Mouse (Mus musculus) kidney, postnatal 0 days (tissue): ENCODE results near the gene Gnb4. TPM values are rescaled to one million over a fixed set of nuclear protein-coding genes. Genes with fewer than 3 reads are reported as not detected.

Experiments used
- ATAC-seq: fragments of 200-750 bp; cut with Nextera tagmentation; replicated peaks from 2 replicates; pipeline ENCODE4 v1.8.0; 2017; ENCODE audit warnings: low read depth, moderate number of reproducible peaks, moderate TSS enrichment, moderate library complexity; ENCODE audit not compliant: low FRiP score
- DNase-seq: peaks from one replicate; pipeline ENCODE4 v3.0.0-alpha.2; 2016; ENCODE audit warnings: low spot score
- H3K27ac ChIP-seq: fragments of 300-500 bp; sonication (generic); 2 replicates; pipeline ENCODE4 v1.5.1; 2014; ENCODE audit warnings: mild to moderate bottlenecking
- H3K27me3 ChIP-seq: fragments of 300-500 bp; sonication (generic); 2 replicates; pipeline ENCODE4 v1.6.1; 2014; ENCODE audit warnings: low read length, mixed read lengths; ENCODE audit not compliant: insufficient read depth
- H3K36me3 ChIP-seq: fragments of 300-500 bp; sonication (generic); 2 replicates; pipeline ENCODE4 v1.6.1; 2014; ENCODE audit warnings: low read length, mixed read lengths; ENCODE audit not compliant: insufficient read depth
- H3K4me1 ChIP-seq: fragments of 300-500 bp; sonication (generic); replicated peaks from 2 replicates; pipeline ENCODE4 v1.6.1; 2014; ENCODE audit warnings: antibody characterized with exemption, low read length, mixed read lengths; ENCODE audit not compliant: insufficient read depth
- H3K4me2 ChIP-seq: fragments of 300-500 bp; sonication (generic); 2 replicates; pipeline ENCODE4 v1.6.1; 2014; ENCODE audit warnings: mild to moderate bottlenecking, low read length, moderate library complexity, mixed read lengths
- H3K4me3 ChIP-seq: fragments of 300-500 bp; sonication (generic); replicated peaks from 2 replicates; pipeline ENCODE4 v1.5.1; 2014; ENCODE audit warnings: low read depth, low read length
- H3K9ac ChIP-seq: fragments of 300-500 bp; sonication (generic); 2 replicates; pipeline ENCODE4 v1.6.1; 2014; ENCODE audit warnings: low read depth, low read length
- H3K9me3 ChIP-seq: fragments of 300-500 bp; sonication (generic); replicated peaks from 2 replicates; pipeline ENCODE4 v1.6.1; 2016; ENCODE audit warnings: low read length, inconsistent platforms, mixed read lengths
- CTCF ChIP-seq: IDR thresholded peaks from 2 replicates; pipeline ENCODE4 v1.5.1; 2016; ENCODE audit warnings: antibody characterized with exemption, low read depth, mild to moderate bottlenecking, moderate library complexity
- WGBS: fragments of 180-500 bp; shearing (Covaris S2); extraction: QIAGEN DNeasy Blood & Tissue Kit; methylation state at CpG from one replicate; pipeline ENCODE4 v1.1.7; 2014; 5-methylcytosine and 5-hydroxymethylcytosine counted together
- polyA plus RNA-seq: library from polyadenylated mRNA; unstranded; fragments of >200 nt; fragmentation: Nextera tagmentation; extraction: Ambion mirVana; gene quantifications from 2 replicates; pipeline ENCODE4 v1.2.1, GENCODE M21; 2015

Gnb4 gene
- polyA plus RNA-seq, 1 experiment from 2014 or later = 40.0 TPM

DNA sequence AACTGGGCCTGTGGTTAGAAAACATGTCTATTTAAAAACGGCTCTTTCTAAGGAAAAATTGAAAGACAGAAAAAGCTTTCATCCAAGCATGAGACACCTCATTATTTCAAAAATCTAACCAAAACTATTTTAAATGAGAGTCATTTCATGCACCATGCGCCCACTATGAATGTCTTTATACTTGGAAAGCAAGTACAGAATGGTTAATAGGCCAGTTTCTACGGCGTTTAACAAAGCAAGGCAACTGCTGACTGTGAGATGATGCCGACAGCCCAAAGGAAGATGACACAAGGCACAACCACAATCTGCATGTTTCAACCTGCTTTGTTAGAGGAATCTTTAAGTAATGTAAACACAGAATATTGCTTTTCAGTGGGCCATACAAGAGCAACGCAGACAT, 25.7 kb upstream of the Gnb4 start:
- no peaks in the 10 kb centered on the region for H3K9me3 ChIP-seq
- H3K27me3 ChIP-seq = no peaks in the 10 kb centered on the region
- no peak for DNase-seq
- 90% methylated on average over 6 of the region's 6 CpGs for WGBS
- H3K4me3 ChIP-seq = no peak overlapping the region
- no peaks in the 10 kb centered on the region for H3K36me3 ChIP-seq
- no peaks in the 10 kb centered on the region for H3K4me1 ChIP-seq
- no peak for TF ChIP-seq CTCF
- no peak overlapping the region for H3K4me2 ChIP-seq
- no peak overlapping the region for H3K9ac ChIP-seq
- no peak overlapping the region for H3K27ac ChIP-seq
- ATAC-seq = no peak

DNA sequence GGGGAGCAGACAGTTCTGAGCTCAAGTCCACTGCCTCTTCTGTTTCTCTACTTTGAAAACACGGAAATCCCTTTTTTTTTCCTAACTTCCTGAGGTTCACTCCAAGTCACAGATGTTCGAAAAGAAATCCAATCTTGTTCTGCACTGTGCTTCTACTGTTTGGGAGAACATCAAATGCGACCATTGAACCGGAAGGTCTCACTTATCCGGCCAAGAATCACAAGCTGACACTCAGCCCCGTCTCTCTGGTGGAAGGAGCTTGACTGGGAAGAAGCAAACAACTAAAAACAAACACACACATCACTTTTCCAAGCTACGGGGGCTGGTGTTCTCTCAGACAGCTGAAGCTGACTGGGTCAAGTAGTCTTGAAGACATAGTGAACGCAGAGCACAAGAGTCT, 21.9 kb upstream of the Gnb4 start:
- ATAC-seq (no peak), DNase-seq (peak; percentile 83)
- Histone ChIP-seq H3K9me3 (no peaks in the 10 kb centered on the region), H3K36me3 (no peaks in the 10 kb centered on the region), H3K27ac (no peak overlapping the region), H3K9ac (no peak overlapping the region), H3K4me2 (no peak overlapping the region), H3K27me3 (no peaks in the 10 kb centered on the region), H3K4me3 (no peak overlapping the region), H3K4me1 (no peaks in the 10 kb centered on the region)
- TF ChIP-seq CTCF = no peak
- 15% methylated on average over 8 of the region's 8 CpGs for WGBS

DNA sequence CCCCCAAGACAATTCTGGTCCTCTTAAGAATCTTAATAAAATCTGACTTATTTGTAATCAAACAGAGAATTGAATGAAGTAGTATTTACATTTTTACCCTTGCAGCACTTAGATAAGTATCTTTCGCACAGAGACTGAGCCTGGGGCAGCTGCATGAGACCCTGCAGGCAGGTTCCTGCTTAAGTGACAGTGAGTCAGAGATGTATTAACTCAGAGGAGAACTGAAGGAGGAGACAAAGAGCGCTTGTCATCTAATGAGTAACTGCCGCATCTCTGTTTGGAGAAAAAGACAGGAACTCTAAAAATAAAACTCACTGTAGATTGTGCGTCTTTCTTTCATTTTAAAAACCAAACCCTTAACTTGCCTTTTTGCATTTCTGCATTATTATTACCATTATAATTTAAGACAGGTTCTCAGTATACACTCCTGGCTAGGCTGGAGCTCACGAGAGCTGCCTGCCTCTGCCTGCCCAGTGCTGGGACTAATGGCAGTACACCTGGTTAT, 16.4 kb upstream of the Gnb4 start:
- H3K9me3 ChIP-seq = no peaks in the 10 kb centered on the region
- H3K4me1 ChIP-seq = no peaks in the 10 kb centered on the region
- ATAC-seq (no peak), DNase-seq (no peak)
- H3K27me3 ChIP-seq = no peaks in the 10 kb centered on the region
- no peak for TF ChIP-seq CTCF
- 68% methylated on average over 5 of the region's 5 CpGs for WGBS
- no peak overlapping the region for H3K4me2 ChIP-seq
- no peaks in the 10 kb centered on the region for H3K36me3 ChIP-seq
- no peak overlapping the region for H3K27ac ChIP-seq
- no peak overlapping the region for H3K9ac ChIP-seq
- no peak overlapping the region for H3K4me3 ChIP-seq

DNA sequence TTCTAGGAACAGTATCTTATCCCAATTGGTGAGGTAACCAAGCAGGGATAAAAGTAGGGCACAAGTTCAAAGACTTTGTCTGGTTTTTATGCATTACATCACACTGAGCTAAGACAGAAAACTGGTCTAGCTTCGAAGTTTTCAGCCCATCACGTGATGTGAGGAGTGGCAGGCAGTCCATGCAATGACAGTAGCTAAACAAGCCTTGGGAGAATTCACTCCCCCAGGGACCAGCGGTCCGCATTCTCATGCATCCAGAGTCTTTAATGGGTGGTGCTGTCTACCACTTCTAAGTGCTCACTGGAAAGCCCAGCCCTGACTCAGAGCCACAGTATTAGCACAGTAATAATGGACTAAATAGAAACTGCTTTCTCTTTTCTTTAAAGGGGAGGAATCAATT, 13.8 kb upstream of the Gnb4 start:
- TF ChIP-seq CTCF = no peak
- Histone ChIP-seq H3K4me2 (no peak overlapping the region), H3K27ac (no peak overlapping the region), H3K9me3 (no peaks in the 10 kb centered on the region), H3K27me3 (no peaks in the 10 kb centered on the region), H3K4me1 (no peaks in the 10 kb centered on the region), H3K4me3 (no peak overlapping the region), H3K36me3 (no peaks in the 10 kb centered on the region), H3K9ac (no peak overlapping the region)
- no peak for DNase-seq
- no peak for ATAC-seq
- 62% methylated on average over 4 of the region's 4 CpGs for WGBS

DNA sequence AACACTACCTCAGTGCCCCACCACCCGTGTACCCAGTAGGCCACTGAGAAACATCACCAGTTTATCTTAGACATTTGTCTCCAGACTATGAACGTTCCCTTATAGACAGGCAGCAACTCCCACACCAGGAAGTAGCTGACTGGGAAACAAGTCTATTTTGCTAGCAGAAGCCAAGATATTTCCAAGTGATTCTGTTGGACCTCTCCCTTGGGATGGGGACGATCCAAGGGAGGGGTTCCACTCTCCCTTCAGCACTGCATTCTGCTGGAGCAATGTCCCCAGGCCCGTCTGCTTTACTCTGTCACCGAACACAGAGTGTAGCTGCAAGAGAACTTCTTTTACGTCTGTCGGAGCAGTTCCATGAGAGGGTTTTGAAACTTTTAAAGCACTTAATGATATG, 11.8 kb upstream of the Gnb4 start:
- H3K27ac ChIP-seq = no peak overlapping the region
- no peaks in the 10 kb centered on the region for H3K4me1 ChIP-seq
- no peak for ATAC-seq
- no peak overlapping the region for H3K9ac ChIP-seq
- no peaks in the 10 kb centered on the region for H3K27me3 ChIP-seq
- no peaks in the 10 kb centered on the region for H3K36me3 ChIP-seq
- no peak overlapping the region for H3K4me3 ChIP-seq
- no peaks in the 10 kb centered on the region for H3K9me3 ChIP-seq
- TF ChIP-seq CTCF = no peak
- no peak overlapping the region for H3K4me2 ChIP-seq
- no peak for DNase-seq
- 69% methylated on average over 7 of the region's 7 CpGs for WGBS

DNA sequence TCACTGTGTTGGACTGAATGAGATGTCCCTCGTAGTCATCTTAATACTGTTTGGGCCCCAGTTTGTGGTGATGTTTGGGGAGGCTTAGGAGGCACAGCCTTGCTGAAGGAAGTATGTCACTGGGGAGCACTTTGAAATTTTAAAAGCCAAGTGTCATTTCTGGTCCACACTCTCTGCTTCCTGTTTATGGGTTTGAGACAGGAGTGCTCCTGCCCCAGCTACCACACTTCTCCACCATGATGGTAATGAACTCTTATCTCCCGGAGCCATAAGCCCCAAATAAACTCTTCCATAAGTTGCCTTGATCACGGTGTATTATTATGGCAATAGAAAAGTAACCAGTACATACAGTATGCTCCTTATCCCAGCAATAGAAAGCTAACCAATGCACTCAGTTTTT, 5.7 kb upstream of the Gnb4 start:
- no peaks in the 10 kb centered on the region for H3K27me3 ChIP-seq
- H3K36me3 ChIP-seq = no peaks in the 10 kb centered on the region
- H3K9ac ChIP-seq = no peak overlapping the region
- H3K27ac ChIP-seq = no peak overlapping the region
- no peaks in the 10 kb centered on the region for H3K9me3 ChIP-seq
- no peak for DNase-seq
- WGBS = 91% methylated on average over 3 of the region's 3 CpGs
- no peaks in the 10 kb centered on the region for H3K4me1 ChIP-seq
- ATAC-seq = no peak
- TF ChIP-seq CTCF = no peak
- no peak overlapping the region for H3K4me3 ChIP-seq
- no peak overlapping the region for H3K4me2 ChIP-seq

DNA sequence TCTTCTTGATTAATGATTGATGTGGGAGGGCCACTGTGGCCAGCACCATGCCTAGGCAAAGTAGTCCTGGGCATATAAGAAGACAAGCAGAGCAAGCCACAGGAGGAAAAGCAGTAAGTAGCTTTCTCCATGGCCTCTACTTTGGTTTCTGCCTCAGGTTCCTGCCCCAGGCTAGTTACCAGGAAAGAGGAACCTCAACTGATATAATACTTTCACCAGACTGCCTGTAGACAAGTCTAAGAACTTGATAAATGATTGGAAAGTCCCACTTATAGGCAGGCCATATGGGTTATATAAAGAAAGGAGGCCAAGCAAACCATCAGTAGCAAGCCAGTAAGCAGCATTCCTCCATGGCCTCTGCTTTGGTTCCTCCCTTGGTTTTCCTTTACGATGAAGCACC, 5.3 kb upstream of the Gnb4 start:
- no peak for TF ChIP-seq CTCF
- 76% methylated on average over 1 of the region's 1 CpGs for WGBS
- Histone ChIP-seq H3K27me3 (no peaks in the 10 kb centered on the region), H3K4me1 (no peaks in the 10 kb centered on the region), H3K9ac (no peak overlapping the region), H3K27ac (no peak overlapping the region), H3K36me3 (no peaks in the 10 kb centered on the region), H3K4me2 (no peak overlapping the region), H3K9me3 (no peaks in the 10 kb centered on the region), H3K4me3 (no peak overlapping the region)
- ATAC-seq = no peak
- no peak for DNase-seq
